Mouse (Mus musculus): ENCODE measurements at regions not wholly inside any gene's neighbourhood (a gene's known extent, or its start where the extent isn't known, plus 50 kb on each side); places are given as distances from the start of the nearest gene placed in this dataset.

- peak in 1 of 2 experiments; percentile 22 for DNase-seq (ENCODE audit: low spot score in 2 of 2)
These were observed 90.4 kb upstream of the Cpeb4 start for GRCm38 (mm10) chr11:31781605-31782004.

GRCm38 (mm10) chr11:31783506-31784063, 88.4 kb upstream of the Cpeb4 start:
- no peak for DNase-seq (ENCODE audit: low spot score in 2 of 2)

- no peak for DNase-seq (ENCODE audit: low spot score in 2 of 2)
These were observed 87.6 kb upstream of the Cpeb4 start for GRCm38 (mm10) chr11:31784332-31784901.

GRCm38 (mm10) chr11:31785160-31785559, 86.9 kb upstream of the Cpeb4 start:
- no peak for DNase-seq (ENCODE audit: low spot score in 2 of 2)

GRCm38 (mm10) chr11:31787376-31787775, 84.6 kb upstream of the Cpeb4 start:
- DNase-seq (ENCODE audit: low spot score in 2 of 2): no peak

- DNase-seq (ENCODE audit: low spot score in 2 of 2): no peak
These were observed 83.9 kb upstream of the Cpeb4 start for GRCm38 (mm10) chr11:31787917-31788703.

GRCm38 (mm10) chr11:31789967-31790366, 82.0 kb upstream of the Cpeb4 start:
- DNase-seq (ENCODE audit: low spot score in 2 of 2): no peak

- no peak for DNase-seq (ENCODE audit: low spot score in 2 of 2)
These were observed 80.7 kb upstream of the Cpeb4 start for GRCm38 (mm10) chr11:31791264-31791663.

GRCm38 (mm10) chr11:31795084-31795483, 76.9 kb upstream of the Cpeb4 start:
- DNase-seq (ENCODE audit: low spot score in 2 of 2): no peak

GRCm38 (mm10) chr11:31796245-31796644, 75.8 kb upstream of the Cpeb4 start:
- DNase-seq (ENCODE audit: low spot score in 2 of 2): no peak

- DNase-seq (ENCODE audit: low spot score in 2 of 2): no peak
These were observed 70.4 kb upstream of the Cpeb4 start for GRCm38 (mm10) chr11:31801575-31801974.

- no peak for DNase-seq (ENCODE audit: low spot score in 2 of 2)
These were observed 68.6 kb upstream of the Cpeb4 start for GRCm38 (mm10) chr11:31803319-31803891.

GRCm38 (mm10) chr11:31804518-31804917, 67.5 kb upstream of the Cpeb4 start:
- DNase-seq (ENCODE audit: low spot score in 2 of 2): no peak

GRCm38 (mm10) chr11:31807461-31808215, 64.4 kb upstream of the Cpeb4 start:
- peak in 1 of 2 experiments; percentile 35 for DNase-seq (ENCODE audit: low spot score in 2 of 2)

GRCm38 (mm10) chr11:31808216-31808838, 63.7 kb upstream of the Cpeb4 start:
- no peak for DNase-seq (ENCODE audit: low spot score in 2 of 2)

GRCm38 (mm10) chr11:31810011-31810786, 61.8 kb upstream of the Cpeb4 start:
- no peak for DNase-seq (ENCODE audit: low spot score in 2 of 2)

- DNase-seq (ENCODE audit: low spot score in 2 of 2): no peak
These were observed 59.8 kb upstream of the Cpeb4 start for GRCm38 (mm10) chr11:31812215-31812614.

- DNase-seq (ENCODE audit: low spot score in 2 of 2): no peak
These were observed 57.4 kb upstream of the Cpeb4 start for GRCm38 (mm10) chr11:31814616-31815015.

- no peak for DNase-seq (ENCODE audit: low spot score in 2 of 2)
These were observed 56.0 kb upstream of the Cpeb4 start for GRCm38 (mm10) chr11:31815855-31816488.

GRCm38 (mm10) chr11:31818032-31818431, 54.0 kb upstream of the Cpeb4 start:
- no peak for DNase-seq (ENCODE audit: low spot score in 2 of 2)
